Mouse (Mus musculus): Measurements from ENCODE around the gene Ppp1r14b. TPM values are rescaled to one million over a fixed set of nuclear protein-coding genes. Genes with fewer than 3 reads are reported as not detected.

Ppp1r14b gene
- polyA plus RNA-seq, 2 experiments, result 277 to 282 TPM

- DNase-seq (ENCODE audit: low spot score), result no peak
- 0 out of 2 replicates have a peak, but pooled peaks cover 7% of the 10 kb centered on the region for H3K4me1 ChIP-seq (ENCODE audit: control insufficient read depth, insufficient read depth, low read length)
- WGBS, result 16% methylated on average over 9 of the region's 9 CpGs
- H3K27ac ChIP-seq (replicated peaks; ENCODE audit: low read depth, low read length), result no peak overlapping the region
- H3K4me3 ChIP-seq (replicated peaks; ENCODE audit: low read length), result peak overlapping the region; percentile 8; the same call in 1 of the 2 replicates
- H3K4me2 ChIP-seq (replicated peaks; ENCODE audit: low read depth, low read length, severe bottlenecking), result no peak overlapping the region
- peaks cover 92% of the 10 kb centered on the region for H3K27me3 ChIP-seq (ENCODE audit: control insufficient read depth, insufficient read depth, low read length)
- ATAC-seq (ENCODE audit: low FRiP score, low read depth), result no peak
- no peak overlapping the region for H3K9ac ChIP-seq (ENCODE audit: low read depth, low read length, severe bottlenecking)
- H3K36me3 ChIP-seq (ENCODE audit: control insufficient read depth, insufficient read depth, low read length), result no peaks in the 10 kb centered on the region
- H3K9me3 ChIP-seq (ENCODE audit: control insufficient read depth, low read length), result no peaks in the 10 kb centered on the region
- no peak for TF ChIP-seq POLR2A (IDR thresholded peaks at IDR 0.05; ENCODE audit: borderline replicate concordance, extremely low read depth, insufficient read depth, insufficient read length)
These were observed 46.7 kb upstream of the Ppp1r14b start for GRCm38 (mm10) chr19:6928080-6928479.

- DNase-seq (ENCODE audit: low spot score) (no peak), ATAC-seq (ENCODE audit: low FRiP score, low read depth) (no peak)
- Histone ChIP-seq H3K9me3 (ENCODE audit: control insufficient read depth, low read length) (no peaks in the 10 kb centered on the region), H3K27me3 (ENCODE audit: control insufficient read depth, insufficient read depth, low read length) (peaks cover 92% of the 10 kb centered on the region), H3K27ac (replicated peaks; ENCODE audit: low read depth, low read length) (no peak overlapping the region), H3K9ac (ENCODE audit: low read depth, low read length, severe bottlenecking) (no peak overlapping the region), H3K4me1 (ENCODE audit: control insufficient read depth, insufficient read depth, low read length) (peaks cover 9% of the 10 kb centered on the region; the same call in 1 of the 2 replicates), H3K4me3 (replicated peaks; ENCODE audit: low read length) (no peak overlapping the region), H3K36me3 (ENCODE audit: control insufficient read depth, insufficient read depth, low read length) (no peaks in the 10 kb centered on the region), H3K4me2 (replicated peaks; ENCODE audit: low read depth, low read length, severe bottlenecking) (no peak overlapping the region)
- no peak for TF ChIP-seq POLR2A (IDR thresholded peaks at IDR 0.05; ENCODE audit: borderline replicate concordance, extremely low read depth, insufficient read depth, insufficient read length)
- no CpG with 5 or more reads among the region's 2 CpGs for WGBS
These were observed 43.8 kb upstream of the Ppp1r14b start for GRCm38 (mm10) chr19:6931002-6931401.

GRCm38 (mm10) chr19:6932018-6932417 is 42.8 kb upstream of the Ppp1r14b start:
- DNase-seq (ENCODE audit: low spot score) (no peak), ATAC-seq (ENCODE audit: low FRiP score, low read depth) (no peak)
- peaks cover 85% of the 10 kb centered on the region for H3K27me3 ChIP-seq (ENCODE audit: control insufficient read depth, insufficient read depth, low read length)
- H3K9me3 ChIP-seq (ENCODE audit: control insufficient read depth, low read length), result no peaks in the 10 kb centered on the region
- no peaks in the 10 kb centered on the region for H3K36me3 ChIP-seq (ENCODE audit: control insufficient read depth, insufficient read depth, low read length)
- no peak overlapping the region for H3K4me3 ChIP-seq (replicated peaks; ENCODE audit: low read length)
- no peak for TF ChIP-seq POLR2A (IDR thresholded peaks at IDR 0.05; ENCODE audit: borderline replicate concordance, extremely low read depth, insufficient read depth, insufficient read length)
- peaks cover 9% of the 10 kb centered on the region; the same call in 1 of the 2 replicates for H3K4me1 ChIP-seq (ENCODE audit: control insufficient read depth, insufficient read depth, low read length)
- WGBS, result 74% methylated on average over 1 of the region's 1 CpGs
- no peak overlapping the region for H3K9ac ChIP-seq (ENCODE audit: low read depth, low read length, severe bottlenecking)
- no peak overlapping the region for H3K27ac ChIP-seq (replicated peaks; ENCODE audit: low read depth, low read length)
- H3K4me2 ChIP-seq (replicated peaks; ENCODE audit: low read depth, low read length, severe bottlenecking), result no peak overlapping the region

- H3K4me2 ChIP-seq (replicated peaks; ENCODE audit: low read depth, low read length, severe bottlenecking), result peak overlapping the region; percentile 71
- 19% methylated on average over 4 of the region's 4 CpGs for WGBS
- no peak overlapping the region for H3K27ac ChIP-seq (replicated peaks; ENCODE audit: low read depth, low read length)
- TF ChIP-seq POLR2A (IDR thresholded peaks at IDR 0.05; ENCODE audit: borderline replicate concordance, extremely low read depth, insufficient read depth, insufficient read length), result no peak
- no peaks in the 10 kb centered on the region for H3K36me3 ChIP-seq (ENCODE audit: control insufficient read depth, insufficient read depth, low read length)
- H3K9me3 ChIP-seq (ENCODE audit: control insufficient read depth, low read length), result no peaks in the 10 kb centered on the region
- peak overlapping the region; percentile 49; the same call in 1 of the 2 replicates for H3K9ac ChIP-seq (ENCODE audit: low read depth, low read length, severe bottlenecking)
- peaks cover 9% of the 10 kb centered on the region; the same call in 1 of the 2 replicates for H3K4me1 ChIP-seq (ENCODE audit: control insufficient read depth, insufficient read depth, low read length)
- no peak for DNase-seq (ENCODE audit: low spot score)
- H3K27me3 ChIP-seq (ENCODE audit: control insufficient read depth, insufficient read depth, low read length), result peaks cover 74% of the 10 kb centered on the region
- ATAC-seq (ENCODE audit: low FRiP score, low read depth), result no peak
- H3K4me3 ChIP-seq (replicated peaks; ENCODE audit: low read length), result peak overlapping the region; percentile 42
These were observed 41.7 kb upstream of the Ppp1r14b start for GRCm38 (mm10) chr19:6933102-6933435.

- Histone ChIP-seq H3K9me3 (ENCODE audit: control insufficient read depth, low read length) (no peaks in the 10 kb centered on the region), H3K9ac (ENCODE audit: low read depth, low read length, severe bottlenecking) (peak overlapping the region; percentile 49), H3K4me1 (ENCODE audit: control insufficient read depth, insufficient read depth, low read length) (peaks cover 9% of the 10 kb centered on the region; the same call in 1 of the 2 replicates), H3K4me2 (replicated peaks; ENCODE audit: low read depth, low read length, severe bottlenecking) (peak overlapping the region; percentile 71), H3K27me3 (ENCODE audit: control insufficient read depth, insufficient read depth, low read length) (peaks cover 69% of the 10 kb centered on the region), H3K27ac (replicated peaks; ENCODE audit: low read depth, low read length) (no peak overlapping the region), H3K4me3 (replicated peaks; ENCODE audit: low read length) (peak overlapping the region; percentile 42), H3K36me3 (ENCODE audit: control insufficient read depth, insufficient read depth, low read length) (0 out of 2 replicates have a peak, but pooled peaks cover 2% of the 10 kb centered on the region)
- ATAC-seq (ENCODE audit: low FRiP score, low read depth), result 0 out of 2 replicates have a peak, but pooled peaks have one; percentile 46
- no peak for TF ChIP-seq POLR2A (IDR thresholded peaks at IDR 0.05; ENCODE audit: borderline replicate concordance, extremely low read depth, insufficient read depth, insufficient read length)
- WGBS, result 3% methylated on average over 51 of the region's 58 CpGs
- DNase-seq (ENCODE audit: low spot score), result no peak
These were observed 41.2 kb upstream of the Ppp1r14b start for GRCm38 (mm10) chr19:6933436-6934194.
